Mouse (Mus musculus) layer of hippocampus, postnatal 25 days (tissue): ENCODE data around the gene Itgal. TPM values are rescaled to one million over a fixed set of nuclear protein-coding genes. Genes with fewer than 3 reads are reported as not detected.

Source experiments
- DNase-seq, 2 experiments: peaks; one replicate each; pipeline ENCODE4 v3.0.0; 2022; ENCODE audit warnings: mixed read lengths in 2 of 2, low spot score in 1 of 2; ENCODE audit errors: extremely low spot score in 1 of 2
- total RNA-seq, 2 experiments: library from RNA; stranded (reverse); gene quantifications; 2 replicates each; pipeline ENCODE4 v1.2.3; 2021

Itgal gene
- total RNA-seq, 2 experiments from 2014 or later: 0.20 to 0.26 TPM

GRCm38 (mm10) chr7:127276519-127276961 lies 19.5 kb upstream of the Itgal start:
- no peak for DNase-seq

GRCm38 (mm10) chr7:127278311-127278710 lies 17.7 kb upstream of the Itgal start:
- DNase-seq: no peak

- no peak for DNase-seq
Observed at GRCm38 (mm10) chr7:127280092-127280491, 16.0 kb upstream of the Itgal start.

- DNase-seq: no peak
Observed at GRCm38 (mm10) chr7:127281114-127281513, 14.9 kb upstream of the Itgal start.

- no peak for DNase-seq
Observed at GRCm38 (mm10) chr7:127282190-127282589, 13.9 kb upstream of the Itgal start.

- DNase-seq: no peak
Observed at GRCm38 (mm10) chr7:127285154-127285553, 10.9 kb upstream of the Itgal start.

GRCm38 (mm10) chr7:127287940-127288339 lies 8.1 kb upstream of the Itgal start:
- no peak for DNase-seq

GRCm38 (mm10) chr7:127289306-127289705 lies 6.8 kb upstream of the Itgal start:
- DNase-seq: no peak

- no peak for DNase-seq
Observed at GRCm38 (mm10) chr7:127290142-127290541, 5.9 kb upstream of the Itgal start.

- no peak for DNase-seq
Observed at GRCm38 (mm10) chr7:127296786-127297555, 911 bp downstream of the Itgal start.

GRCm38 (mm10) chr7:127297586-127298193 lies 1.6 kb downstream of the Itgal start:
- DNase-seq: no peak

- DNase-seq: no peak
Observed at GRCm38 (mm10) chr7:127308431-127308830, 12.4 kb downstream of the Itgal start.

- DNase-seq: peak in 1 of 2 experiments; percentile 61
Observed at GRCm38 (mm10) chr7:127308887-127309286, 12.8 kb downstream of the Itgal start.

- DNase-seq: no peak
Observed at GRCm38 (mm10) chr7:127309951-127310350, 13.9 kb downstream of the Itgal start.

- DNase-seq: no peak
Observed at GRCm38 (mm10) chr7:127313912-127314311, 17.9 kb downstream of the Itgal start.

- no peak for DNase-seq
Observed at GRCm38 (mm10) chr7:127321106-127321505, 25.0 kb downstream of the Itgal start.

GRCm38 (mm10) chr7:127322085-127322484 lies 26.0 kb downstream of the Itgal start:
- no peak for DNase-seq

GRCm38 (mm10) chr7:127324944-127325343 lies 28.9 kb downstream of the Itgal start:
- no peak for DNase-seq

- DNase-seq: no peak
Observed at GRCm38 (mm10) chr7:127325550-127325949, 29.5 kb downstream of the Itgal start.

GRCm38 (mm10) chr7:127326685-127327084 lies 30.6 kb downstream of the Itgal start:
- peak in 1 of 2 experiments; percentile 24 for DNase-seq

- DNase-seq: no peak
Observed at GRCm38 (mm10) chr7:127333240-127333639, 37.2 kb downstream of the Itgal start.

- DNase-seq: no peak
Observed at GRCm38 (mm10) chr7:127335604-127336003, 39.5 kb downstream of the Itgal start.
